Mouse (Mus musculus): ENCODE results near the gene Grin1.

The Grin1 gene

DNA sequence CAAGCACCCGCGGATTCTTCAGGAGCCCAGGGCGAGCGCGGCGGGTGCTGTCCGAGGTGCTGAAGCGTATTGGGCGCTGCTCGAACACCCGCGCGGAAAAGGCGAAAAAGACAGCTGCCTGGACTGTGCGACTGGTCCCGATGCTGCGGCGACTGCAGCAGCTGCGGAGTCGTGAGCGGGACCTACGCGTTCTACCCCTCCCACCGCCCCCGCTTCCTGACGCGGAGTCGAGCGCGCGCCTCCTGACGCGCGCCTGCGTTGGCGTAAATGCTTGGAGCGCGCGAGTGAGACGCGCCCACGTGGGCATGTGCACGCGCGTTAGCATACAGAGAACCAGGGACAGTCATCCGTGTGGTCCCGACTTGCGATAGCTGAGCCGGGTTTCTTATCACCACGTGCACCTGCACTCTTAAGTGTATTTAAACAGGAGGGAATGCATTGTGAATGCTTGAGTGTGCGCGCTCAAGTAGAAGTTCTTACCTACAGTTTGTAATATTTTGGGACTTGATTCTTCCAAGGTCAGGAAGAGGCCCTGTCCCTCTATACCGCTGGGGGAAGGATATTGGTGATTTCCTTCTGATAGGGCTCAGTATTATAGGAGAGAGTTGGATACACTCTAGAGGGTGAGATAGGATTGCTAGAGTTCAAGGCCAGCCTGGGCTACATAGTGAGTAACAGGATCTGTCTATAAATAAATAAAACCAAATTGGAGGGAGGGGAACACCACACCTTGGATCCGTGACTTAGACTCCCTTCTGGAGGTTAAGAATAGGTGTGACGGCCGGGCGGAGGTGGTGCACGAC, at the start of gene Grin1:
Grin1 (minus strand) TSS at position 217 of the 803 bp plus-strand sequence.
- peak; percentile 79 for DNase-seq (ENCODE audit: low read depth, low spot score)

DNA sequence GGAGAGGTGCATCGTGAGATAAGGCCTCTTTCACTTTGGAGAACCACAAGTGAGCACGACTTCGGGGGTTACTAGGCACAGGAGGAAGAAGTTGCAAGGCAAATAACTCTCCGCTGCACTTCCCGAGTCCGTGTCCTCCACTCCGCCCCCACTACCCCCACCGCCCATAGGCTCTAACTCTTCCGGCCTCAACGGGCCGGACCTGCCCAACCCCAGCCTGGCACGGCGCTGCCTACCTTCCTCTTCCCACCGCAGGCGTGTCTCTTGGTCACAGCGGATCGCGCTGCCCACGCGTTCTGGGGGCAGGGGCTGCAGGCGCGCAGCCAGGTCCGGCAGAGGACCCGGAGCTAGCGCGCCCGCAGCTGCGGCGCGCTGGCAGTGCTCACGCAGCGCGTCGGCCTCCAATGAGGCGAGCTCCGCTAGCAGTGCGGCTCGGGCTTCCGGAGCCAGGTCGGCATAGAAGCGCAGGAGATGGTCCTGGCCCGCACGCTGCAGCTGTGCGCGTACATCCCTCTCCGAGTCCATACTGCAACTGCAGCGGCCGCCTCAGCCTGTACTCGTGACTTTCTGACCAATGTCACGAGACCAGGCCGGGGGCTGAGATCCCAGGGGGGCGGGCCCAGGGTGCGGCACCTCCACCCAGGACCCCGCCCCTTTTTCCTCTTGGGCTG, 46.2 kb upstream of the Grin1 start, which contains the start of gene Uap1l1:
Uap1l1 (minus strand) TSS at position 592 of the 671 bp plus-strand sequence.
- DNase-seq (ENCODE audit: low read depth, low spot score) = peak; percentile 66

DNA sequence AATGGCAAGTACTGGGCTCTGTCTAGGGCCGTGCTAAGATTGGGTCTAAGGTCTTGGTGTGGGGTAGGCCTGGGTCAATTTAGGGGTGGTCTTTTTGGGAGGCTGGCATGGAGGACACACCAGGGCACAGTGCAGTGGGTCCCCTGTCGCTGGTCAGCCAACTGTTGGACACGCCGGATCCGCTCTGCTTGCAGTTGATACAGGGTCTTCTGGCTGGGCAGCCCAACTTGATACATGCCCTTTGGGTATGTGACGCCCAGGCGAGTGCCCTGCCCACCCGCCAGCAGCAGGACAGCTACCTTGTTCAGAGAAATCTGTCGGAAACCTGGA, 45.7 kb upstream of the Grin1 start:
- DNase-seq (ENCODE audit: low read depth, low spot score) = no peak

DNA sequence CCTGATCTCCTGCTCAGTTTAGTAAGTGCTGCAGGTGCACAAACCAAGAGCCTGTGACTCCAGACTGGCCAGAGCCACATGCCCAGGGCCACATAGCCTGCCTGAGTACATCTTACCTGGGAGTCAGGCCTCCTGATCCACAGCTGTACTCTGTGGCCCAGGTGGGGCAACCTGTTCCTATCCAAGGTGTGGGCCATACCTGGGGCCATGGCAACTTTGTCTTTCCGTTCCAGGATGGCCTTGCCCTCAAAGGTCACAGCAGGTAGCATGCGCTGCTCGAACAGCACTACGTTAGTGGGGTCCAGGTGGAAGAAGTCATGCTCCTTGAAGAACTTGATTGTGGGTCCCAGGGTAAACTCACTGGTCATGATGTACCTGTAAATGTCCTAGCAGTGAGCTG, 45.3 kb upstream of the Grin1 start:
- DNase-seq (ENCODE audit: low read depth, low spot score) = no peak

DNA sequence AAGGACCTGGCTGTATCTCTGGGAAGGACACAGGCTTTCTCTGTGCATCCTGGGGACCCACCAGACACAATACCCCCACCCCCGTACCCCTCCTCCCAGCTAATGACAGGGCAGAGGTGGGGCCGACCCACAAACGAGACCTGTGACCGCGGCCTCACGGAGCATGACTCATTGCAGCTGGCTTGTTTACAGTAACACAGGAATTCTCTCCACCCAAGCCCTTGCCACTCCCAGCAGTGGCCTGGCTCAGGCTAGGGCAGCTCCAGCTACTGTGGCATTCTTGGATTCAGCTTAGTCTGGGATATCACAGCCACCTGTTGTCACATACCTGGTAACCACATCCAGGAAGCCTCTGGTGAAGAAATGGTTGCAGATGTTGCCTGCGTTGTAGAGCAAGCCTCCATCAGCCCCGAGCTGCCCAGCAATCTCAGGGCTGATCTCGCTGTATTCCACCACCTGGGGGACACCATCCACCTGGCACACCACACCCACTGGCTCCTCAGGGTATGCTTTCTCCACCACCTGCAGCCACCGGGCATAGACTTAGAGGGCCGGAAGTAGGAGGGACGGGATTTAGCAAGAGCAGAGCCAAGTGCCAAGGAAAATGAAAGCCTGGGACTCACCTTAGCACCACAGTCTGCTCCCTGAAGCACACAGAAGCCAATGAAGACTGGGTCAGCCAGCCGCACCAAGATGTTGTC, 44.6 kb upstream of the Grin1 start:
- no peak for DNase-seq (ENCODE audit: low read depth, low spot score)

DNA sequence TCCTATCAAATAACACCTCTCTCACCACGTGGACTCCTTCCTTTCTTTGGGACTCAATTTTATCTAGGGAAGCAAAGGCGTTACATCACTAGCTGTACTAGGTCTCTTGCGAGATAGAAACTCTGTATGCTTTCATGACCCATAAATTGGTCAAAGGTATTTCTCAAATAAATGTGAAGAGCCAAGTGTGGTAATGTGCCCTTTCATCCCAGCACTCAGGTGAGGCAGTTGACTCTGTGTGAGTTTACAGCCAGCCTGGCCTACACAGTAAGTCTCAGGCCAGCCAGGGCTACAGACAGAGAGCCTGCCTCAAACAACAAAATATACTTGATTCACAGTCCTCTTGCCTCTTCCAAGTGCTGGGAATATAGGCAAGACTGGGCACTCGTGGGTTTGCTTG, 40.9 kb upstream of the Grin1 start:
- no peak for DNase-seq (ENCODE audit: low read depth, low spot score)

DNA sequence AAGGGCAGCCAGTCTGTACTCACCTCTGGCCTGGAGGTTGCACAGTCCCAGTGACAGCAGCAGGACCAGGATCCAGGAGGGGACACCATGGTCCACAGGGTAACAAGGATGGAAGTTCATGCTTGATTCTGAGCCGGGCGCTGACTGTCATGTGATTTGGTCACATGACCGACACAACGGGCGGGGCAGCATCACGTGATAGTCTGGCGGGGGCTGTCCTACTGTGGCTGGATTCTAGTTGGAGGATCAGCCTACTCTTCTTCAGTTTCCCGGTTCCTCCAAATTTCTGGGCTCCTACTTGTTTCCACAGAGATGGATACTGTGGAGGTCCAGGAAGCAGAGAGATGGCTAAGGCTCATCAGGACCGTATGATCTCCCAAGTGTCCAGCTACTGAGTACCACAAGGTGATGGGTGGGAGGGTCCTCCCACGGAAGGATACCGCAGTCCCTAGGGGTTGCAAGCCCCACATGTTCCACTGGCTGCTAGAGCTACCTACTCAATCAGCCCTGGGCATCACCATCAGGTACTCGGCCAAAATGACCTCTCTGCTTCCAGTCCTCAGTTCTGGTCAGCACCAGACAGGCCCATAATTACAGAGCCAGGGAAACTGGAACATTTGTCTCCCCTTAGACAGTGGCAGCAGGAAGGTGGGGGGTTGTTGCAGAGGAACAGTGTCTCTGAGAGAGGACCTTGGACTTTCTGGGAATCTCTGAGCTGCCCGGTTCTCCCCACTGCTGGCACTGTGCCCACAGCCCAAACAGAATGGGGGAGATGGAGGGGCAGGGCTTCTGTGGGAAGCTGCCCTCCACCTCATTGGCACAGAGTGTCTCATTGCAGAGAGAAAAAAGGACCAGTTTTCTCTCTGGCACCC, 37.5 kb upstream of the Grin1 start, which contains the start of gene Dpp7:
Dpp7 (minus strand) TSS at position 152 of the 872 bp plus-strand sequence.
- DNase-seq (ENCODE audit: low read depth, low spot score) = peak; percentile 89

DNA sequence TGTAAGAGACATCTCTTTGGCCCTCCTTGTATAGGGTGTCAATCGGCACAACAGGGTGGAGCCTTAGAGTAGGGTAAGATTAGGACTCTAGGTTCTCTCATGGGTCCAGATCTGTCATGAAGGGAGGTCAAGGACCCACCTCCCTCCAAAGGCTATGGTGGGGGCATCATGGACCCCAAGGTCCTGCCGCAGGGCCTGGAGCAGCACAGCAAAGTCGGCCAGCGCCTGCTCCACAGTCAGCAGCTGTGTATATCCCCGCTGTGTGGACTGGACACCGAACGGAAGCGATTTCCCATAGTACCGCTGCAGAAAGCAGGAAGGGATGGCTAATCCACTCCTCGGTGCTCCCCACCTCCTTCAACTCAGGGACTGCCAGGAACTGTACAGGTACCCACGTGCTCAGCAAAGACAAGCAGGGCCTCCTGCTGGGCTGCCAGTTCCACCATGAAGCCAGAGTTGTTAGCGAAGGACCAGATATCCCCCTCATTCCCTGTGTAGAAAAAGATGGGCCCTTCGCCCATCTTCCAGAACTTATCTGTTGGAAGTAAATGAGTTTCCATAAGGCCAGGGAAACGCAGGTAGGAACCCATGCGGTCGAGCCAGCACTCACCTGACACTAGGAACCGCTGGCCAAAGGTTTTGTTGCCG, 36.6 kb upstream of the Grin1 start:
- DNase-seq (ENCODE audit: low read depth, low spot score) = no peak

DNA sequence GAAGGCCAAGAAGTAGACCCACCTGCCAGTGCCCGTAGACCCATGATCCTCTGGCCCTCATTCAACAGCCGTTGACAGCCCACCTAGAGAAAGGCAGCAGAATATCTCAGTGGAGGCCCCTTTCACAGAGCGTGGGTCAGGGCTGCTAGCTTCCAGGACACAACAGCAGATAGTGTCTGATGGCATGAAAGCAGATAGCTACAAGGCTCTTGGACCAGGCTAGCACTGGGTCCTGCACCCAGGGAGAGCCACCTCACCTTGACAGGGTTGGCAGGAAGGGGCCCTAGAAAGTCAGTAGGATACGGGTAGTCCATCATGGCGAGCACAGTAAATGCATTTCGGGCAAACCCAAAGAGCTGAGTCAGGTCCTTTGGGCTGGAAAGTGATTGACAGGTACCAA, 35.2 kb upstream of the Grin1 start:
- DNase-seq (ENCODE audit: low read depth, low spot score) = no peak

DNA sequence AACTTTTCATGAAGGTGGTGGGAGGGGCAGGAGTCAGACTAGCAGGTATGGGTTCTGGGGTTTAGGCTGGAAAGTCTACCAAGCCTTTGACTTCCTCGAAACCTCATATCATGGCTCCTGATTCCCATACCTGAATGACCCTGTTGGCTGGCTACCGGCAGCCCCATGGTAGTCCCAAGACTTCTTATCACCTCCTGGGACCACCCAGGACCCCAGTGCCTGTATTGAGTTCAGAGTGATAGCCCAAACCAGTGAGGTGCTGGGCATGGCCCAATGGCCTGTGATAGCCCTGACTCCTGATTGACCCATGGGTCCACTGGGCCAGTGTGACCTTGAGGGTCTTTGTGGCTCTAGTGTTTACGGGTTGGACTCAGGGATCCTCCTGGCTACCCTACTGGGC, 31.7 kb upstream of the Grin1 start:
- DNase-seq (ENCODE audit: low read depth, low spot score) = no peak

DNA sequence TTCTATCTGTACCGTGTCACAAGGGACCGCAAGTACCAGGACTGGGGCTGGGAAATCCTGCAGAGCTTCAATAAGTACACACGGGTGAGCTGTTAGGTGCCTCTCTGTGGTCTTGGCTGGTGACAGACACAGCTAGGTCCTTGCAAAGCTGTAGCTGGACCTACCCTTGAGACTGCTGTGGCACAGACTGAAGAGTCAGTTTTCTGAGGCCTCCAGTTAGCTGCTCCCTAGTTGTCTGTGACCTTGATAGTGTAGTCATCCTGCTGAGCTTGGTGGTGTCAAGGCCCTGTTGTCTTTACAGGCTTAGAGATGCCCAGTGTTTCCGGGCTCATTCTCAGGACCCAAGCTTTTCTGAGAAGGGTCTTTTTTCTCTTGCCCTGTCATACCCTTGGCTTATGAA, 30.5 kb upstream of the Grin1 start:
- DNase-seq (ENCODE audit: low read depth, low spot score) = no peak

DNA sequence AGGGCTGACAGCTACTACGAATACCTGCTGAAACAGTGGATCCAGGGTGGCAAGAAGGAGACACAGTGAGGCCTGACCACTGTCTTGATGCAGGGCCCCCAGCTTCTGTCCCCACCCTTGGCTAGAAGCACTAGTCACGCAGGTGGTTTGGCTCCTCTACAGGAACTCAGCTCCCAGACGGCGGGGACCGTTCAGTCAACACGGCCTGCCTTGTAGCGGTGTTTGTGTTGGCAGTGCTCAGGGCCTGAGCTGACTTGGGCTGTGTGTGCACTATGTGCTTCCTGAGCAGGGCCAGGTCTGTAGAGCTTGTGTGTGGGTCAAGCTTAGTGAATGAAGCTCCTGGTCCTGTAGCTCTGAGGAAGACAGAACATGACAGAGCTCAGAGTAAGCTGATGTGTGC, 29.2 kb upstream of the Grin1 start:
- no peak for DNase-seq (ENCODE audit: low read depth, low spot score)

DNA sequence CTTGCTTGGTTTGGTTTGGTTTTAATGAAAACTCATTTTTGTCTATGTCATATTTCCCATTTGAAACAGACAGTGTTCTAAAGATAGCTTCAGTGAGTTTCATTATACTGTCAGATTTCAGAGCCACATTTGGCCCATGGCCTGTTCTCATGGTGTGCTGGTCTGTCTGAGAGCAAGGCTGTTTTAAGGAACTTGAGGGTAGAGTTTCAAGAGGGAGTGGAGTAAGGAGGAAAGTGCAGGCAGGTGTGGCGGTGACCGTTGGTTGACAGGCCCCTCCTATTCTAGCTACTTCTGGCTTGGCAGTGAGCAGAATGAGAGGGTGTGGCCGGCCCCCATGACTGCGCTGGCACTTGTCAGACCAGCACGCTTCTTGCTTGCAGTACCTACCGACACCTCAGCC, 19.3 kb upstream of the Grin1 start:
- DNase-seq (ENCODE audit: low read depth, low spot score) = no peak

DNA sequence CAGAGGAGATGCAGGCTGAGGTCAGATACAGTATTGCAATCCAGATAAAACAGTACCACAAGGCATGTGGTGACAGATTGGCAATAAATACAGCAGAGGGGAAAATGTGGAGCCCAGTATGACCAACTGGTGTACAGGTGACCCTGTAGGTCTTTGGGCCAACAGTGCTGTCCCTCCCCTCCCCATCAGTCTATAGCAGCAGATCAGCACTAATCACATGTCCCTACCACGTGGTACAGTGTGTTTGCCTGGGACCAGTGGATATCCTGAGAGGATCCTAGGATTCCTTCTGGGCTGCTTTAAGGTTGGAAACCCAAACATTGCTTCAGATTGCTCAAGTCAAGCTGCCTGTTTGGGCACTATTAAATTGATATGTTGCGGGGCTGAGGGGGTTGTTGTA, 14.6 kb upstream of the Grin1 start:
- no peak for DNase-seq (ENCODE audit: low read depth, low spot score)

DNA sequence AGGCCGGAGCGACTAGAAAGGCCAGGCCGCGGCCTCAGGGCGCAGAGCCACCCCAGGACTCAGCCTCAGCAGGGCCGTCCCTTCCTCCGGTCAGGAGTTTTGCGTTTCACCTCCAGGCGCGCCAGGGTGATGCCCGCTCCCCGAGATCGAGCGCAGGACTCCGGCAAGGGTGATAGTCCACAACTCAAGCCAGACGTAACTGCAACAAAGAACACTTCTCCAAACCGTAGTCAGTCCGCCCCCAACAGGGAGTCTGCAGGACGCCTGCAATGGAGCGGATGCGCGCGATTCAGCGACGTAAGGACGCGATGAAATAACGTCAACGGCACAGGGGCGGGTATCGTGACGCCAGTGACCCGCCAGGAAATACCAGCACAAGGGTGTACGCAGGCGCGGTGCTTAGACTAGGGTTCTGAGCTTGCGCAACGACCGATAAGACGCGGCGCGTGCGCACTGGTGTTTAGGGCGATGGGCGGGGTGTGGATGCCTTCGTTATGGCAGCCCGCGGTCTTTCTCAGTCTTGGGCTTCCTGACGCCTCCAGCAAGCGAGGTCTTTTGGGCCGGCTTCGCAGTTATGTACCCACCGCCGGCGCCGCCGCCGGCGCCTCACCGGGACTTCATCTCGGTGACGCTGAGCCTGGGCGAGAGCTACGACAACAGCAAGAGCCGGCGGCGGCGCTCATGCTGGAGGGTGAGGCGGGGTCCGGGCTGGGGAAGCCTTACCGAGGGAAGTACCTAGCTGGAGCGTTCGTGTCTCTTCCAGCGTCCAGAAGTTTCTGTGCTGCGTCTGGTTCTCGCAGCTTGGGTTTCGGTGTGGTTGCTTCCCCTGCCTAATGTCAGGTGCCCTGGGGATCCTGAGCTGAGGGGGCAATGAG, 13.5 kb upstream of the Grin1 start, which contains the start of gene Man1b1:
Man1b1 (plus strand) TSS at position 53 of the 875 bp plus-strand sequence.
- DNase-seq (ENCODE audit: low read depth, low spot score) = peak; percentile 100

DNA sequence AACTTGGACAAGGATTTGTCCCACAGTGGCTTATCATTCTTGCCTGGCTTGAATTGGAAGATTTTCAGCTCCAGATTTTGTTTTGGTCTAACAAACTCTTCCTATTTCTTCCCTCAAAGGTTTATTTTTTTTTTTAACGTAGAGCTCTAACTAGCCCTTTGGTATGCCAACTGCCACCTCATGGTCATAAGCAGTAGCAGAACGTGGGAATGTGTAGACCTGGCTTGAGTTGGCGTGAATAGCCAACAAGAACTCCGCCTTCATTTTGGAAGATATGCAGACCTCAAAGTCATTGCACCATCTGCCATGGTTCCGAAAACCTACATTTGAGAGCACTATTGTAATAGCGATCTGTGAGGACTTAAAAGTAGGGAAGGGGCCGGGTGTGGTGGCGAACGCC, 12.5 kb upstream of the Grin1 start:
- no peak for DNase-seq (ENCODE audit: low read depth, low spot score)

DNA sequence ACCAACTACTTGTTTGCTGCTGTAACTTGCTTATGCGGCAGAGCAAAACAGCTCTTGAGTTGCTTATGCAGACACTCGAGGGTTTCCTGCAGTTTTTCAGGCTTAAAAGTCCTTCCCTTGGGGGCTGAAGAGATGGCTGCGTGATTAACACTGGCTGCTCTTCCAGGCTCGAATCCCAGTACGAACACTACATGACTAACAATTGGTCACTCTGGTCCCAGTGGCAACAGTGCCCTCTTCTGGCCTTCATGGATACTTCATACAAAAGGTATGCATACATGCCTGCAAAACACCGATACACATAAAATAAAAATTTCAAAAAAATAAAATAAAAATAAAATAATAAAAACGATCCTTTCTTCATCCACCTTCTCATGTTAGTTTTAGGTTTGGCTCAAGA, 9.5 kb upstream of the Grin1 start:
- peak; percentile 41 for DNase-seq (ENCODE audit: low read depth, low spot score)

DNA sequence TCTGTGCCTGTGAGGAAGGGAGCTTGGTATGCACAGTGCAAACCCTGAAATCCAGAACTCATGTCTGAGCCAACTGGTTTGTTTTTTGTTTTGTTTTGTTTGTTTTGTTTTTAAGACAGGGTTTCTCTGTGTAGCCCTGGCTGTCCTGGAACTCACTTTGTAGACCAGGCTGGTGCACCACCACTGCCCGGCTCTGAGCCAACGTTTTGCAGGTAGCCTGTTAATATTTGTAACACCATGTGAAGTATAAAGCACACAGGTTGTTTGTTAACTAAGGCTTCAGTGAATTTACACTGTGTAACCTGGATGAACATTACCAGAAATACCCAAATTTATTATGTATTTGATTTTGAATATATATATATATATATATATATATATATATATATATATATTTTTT, 7.0 kb upstream of the Grin1 start:
- no peak for DNase-seq (ENCODE audit: low read depth, low spot score)

DNA sequence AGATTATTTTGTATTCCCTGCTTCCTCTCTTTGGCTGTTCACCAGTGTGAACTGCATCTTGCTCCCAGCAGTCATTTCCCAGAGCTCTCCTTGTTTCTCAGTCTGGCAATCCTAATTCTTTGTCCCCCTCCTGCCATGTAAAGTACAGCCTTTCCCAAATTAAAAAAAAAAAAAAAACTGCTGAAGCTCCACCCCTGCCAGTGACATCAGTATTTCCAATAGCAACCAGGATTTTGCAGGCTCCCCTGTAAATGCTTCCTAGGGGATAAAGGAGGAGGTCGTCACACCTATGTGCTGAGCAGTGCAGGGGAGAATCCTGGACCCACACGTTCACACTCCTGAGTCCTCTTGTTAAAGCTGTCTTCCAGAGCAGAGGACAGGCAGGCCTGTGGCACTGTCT, 1.1 kb upstream of the Grin1 start:
- DNase-seq (ENCODE audit: low read depth, low spot score) = no peak

Measured in mesoderm, embryonic 11.5 days (tissue).